Mouse (Mus musculus): ENCODE measurements around the gene Adgrb3.
"Not testable (repeated sequence)": the region's sequence is repeated elsewhere in the genome, so short reads cannot be mapped to it uniquely, and the experiment has no call there.

Gene Adgrb3

GRCm38 (mm10) chr1:25017851-25018250, 811.7 kb downstream of the Adgrb3 start:
- not testable (repeated sequence) for DNase-seq (ENCODE audit: extremely low spot score, low spot score)
